Mouse (Mus musculus): ENCODE measurements around the gene BC016579. TPM values are rescaled to one million over a fixed set of nuclear protein-coding genes. Genes with fewer than 3 reads are reported as not detected.

Gene BC016579
- total RNA-seq, 2 experiments from 2014 or later: 0.15 to 0.21 TPM

GRCm38 (mm10) chr16:45653009-45653933 is 597 bp downstream of the BC016579 start:
- intact Hi-C loops (cut with DNase I): no loop called here
- no peak for DNase-seq (ENCODE audit: low spot score in 2 of 2)

- intact Hi-C loops (cut with DNase I): no loop called here
- no peak for DNase-seq (ENCODE audit: low spot score in 2 of 2)
These were observed 2.4 kb downstream of the BC016579 start for GRCm38 (mm10) chr16:45651497-45651896.

GRCm38 (mm10) chr16:45644380-45644779 is 9.5 kb downstream of the BC016579 start:
- DNase-seq (ENCODE audit: low spot score in 2 of 2): no peak
- intact Hi-C loops (cut with DNase I): no loop called here

DNA sequence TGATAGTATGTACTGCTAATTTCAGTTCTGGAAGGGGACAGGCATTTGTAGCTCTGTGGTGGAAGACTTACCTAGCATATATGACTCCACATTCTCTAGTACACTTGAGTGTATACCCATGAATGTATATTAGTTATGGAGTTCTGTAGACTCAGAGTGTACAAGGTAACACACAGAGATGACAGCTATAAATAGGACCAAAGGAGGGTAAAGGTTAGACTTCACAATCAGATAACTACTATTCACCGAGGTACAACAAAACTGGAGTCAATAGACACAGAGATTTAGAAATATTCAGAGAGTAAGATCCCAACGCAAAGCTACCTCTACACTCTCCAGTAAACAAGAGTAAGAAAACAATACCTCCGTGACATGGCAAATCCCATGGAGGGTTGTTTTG is 9.9 kb downstream of the BC016579 start:
- intact Hi-C loops (cut with DNase I): no loop called here
- DNase-seq (ENCODE audit: low spot score in 2 of 2): no peak

- no peak for DNase-seq (ENCODE audit: low spot score in 2 of 2)
- intact Hi-C loops (cut with DNase I): no loop called here
These were observed 12.6 kb downstream of the BC016579 start for GRCm38 (mm10) chr16:45641301-45641700.

- no peak for DNase-seq (ENCODE audit: low spot score in 2 of 2)
- intact Hi-C loops (cut with DNase I): no loop called here
These were observed 13.7 kb downstream of the BC016579 start for GRCm38 (mm10) chr16:45640070-45640762.

DNA sequence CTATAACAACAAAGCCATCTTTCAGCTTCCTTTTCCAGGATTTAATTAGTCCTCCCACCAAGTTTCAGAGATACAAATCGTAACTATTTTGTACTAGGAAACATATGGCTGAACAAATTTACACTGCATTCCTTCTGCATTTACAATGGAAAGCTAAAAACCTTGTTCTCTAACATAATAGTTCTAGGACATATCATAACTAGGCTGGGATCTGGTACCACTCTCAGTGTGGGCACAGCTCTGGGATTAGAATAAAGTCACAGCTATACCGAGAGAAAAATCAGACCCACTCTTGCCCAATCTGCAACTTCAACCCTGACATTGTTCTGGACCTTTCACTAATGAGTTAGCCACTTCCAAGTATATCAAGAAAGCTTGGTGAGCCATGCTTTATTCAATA is 18.0 kb downstream of the BC016579 start:
- peak in 1 of 2 experiments; percentile 5 for DNase-seq (ENCODE audit: low spot score in 2 of 2)
- intact Hi-C loops (cut with DNase I): no loop called here

GRCm38 (mm10) chr16:45632420-45632819 is 21.4 kb downstream of the BC016579 start:
- DNase-seq (ENCODE audit: low spot score in 2 of 2): no peak
- intact Hi-C loops (cut with DNase I): no loop called here

DNA sequence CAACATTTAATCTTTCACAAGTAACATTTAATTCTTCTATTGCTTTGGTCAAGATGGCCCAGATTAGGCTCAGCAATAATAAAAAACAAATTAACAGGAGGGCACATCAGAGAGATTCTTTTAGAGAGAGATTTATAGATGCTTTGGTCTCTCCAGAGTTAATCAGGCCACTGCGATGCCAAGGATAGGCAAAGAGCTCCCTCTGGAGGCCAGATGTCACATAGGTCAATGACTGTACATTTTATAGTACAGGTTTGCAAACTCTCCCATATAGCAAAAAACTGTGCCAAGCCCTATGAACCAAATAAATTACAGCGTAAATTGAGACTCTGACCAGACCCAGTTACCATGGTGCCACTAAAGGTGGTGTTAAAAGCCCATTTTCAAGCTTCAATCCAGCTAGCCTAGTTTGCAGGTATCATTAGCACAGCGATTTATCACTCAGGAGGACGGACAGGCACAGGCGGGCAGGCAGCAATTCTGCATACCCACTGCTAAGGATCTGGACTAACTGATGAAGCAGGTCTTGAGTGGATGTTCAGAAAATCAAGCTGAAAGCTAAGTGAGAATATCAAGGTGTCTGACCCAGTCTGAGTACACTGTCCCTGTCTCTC is 23.4 kb downstream of the BC016579 start:
- intact Hi-C loops (cut with DNase I): loop anchor here (2.0 kb wide), 1 partner anchor 434 kb away; no protein-coding TSS in a partner anchor
- peak; percentile 76 to 80 for DNase-seq (ENCODE audit: low spot score in 2 of 2)

GRCm38 (mm10) chr16:45629497-45630105 is 24.3 kb downstream of the BC016579 start:
- no peak for DNase-seq (ENCODE audit: low spot score in 2 of 2)
- intact Hi-C loops (cut with DNase I): loop anchor here (2.0 kb wide), 1 partner anchor 433 kb away; no protein-coding TSS in a partner anchor

- intact Hi-C loops (cut with DNase I): no loop called here
These were observed 28.5 kb downstream of the BC016579 start for GRCm38 (mm10) chr16:45625342-45625741.

GRCm38 (mm10) chr16:45624791-45625190 is 29.1 kb downstream of the BC016579 start:
- no peak for DNase-seq (ENCODE audit: low spot score in 2 of 2)
- intact Hi-C loops (cut with DNase I): no loop called here

More at GRCm38 (mm10) chr16:45625342-45625741, 28.5 kb downstream of the BC016579 start:
- no peak for DNase-seq (ENCODE audit: low spot score in 2 of 2)

DNA sequence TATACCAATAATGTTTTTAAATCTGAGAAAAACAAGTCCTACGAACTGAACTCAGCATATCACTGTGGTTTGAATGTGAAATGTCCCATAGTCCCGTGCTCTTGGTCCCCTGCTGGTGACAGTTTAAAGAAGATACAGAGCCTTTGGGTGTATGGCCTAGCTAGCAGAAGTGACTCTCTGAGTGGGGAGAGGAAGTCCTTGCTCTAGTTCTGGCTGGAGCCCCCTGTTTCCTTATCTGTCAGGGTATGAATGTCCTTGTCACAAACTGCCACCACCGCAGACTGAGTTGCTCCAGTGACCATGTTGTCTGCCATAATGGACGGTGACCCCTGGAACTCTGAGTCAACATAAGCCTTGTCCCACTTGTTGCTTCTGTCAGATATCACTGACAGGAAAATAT is 30.6 kb downstream of the BC016579 start:
- intact Hi-C loops (cut with DNase I): no loop called here
- no peak for DNase-seq (ENCODE audit: low spot score in 2 of 2)

GRCm38 (mm10) chr16:45619751-45620375 is 34.0 kb downstream of the BC016579 start:
- intact Hi-C loops (cut with DNase I): no loop called here
- DNase-seq (ENCODE audit: low spot score in 2 of 2): no peak

- DNase-seq (ENCODE audit: low spot score in 2 of 2): no peak
- intact Hi-C loops (cut with DNase I): no loop called here
These were observed 37.9 kb downstream of the BC016579 start for GRCm38 (mm10) chr16:45615944-45616343.

DNA sequence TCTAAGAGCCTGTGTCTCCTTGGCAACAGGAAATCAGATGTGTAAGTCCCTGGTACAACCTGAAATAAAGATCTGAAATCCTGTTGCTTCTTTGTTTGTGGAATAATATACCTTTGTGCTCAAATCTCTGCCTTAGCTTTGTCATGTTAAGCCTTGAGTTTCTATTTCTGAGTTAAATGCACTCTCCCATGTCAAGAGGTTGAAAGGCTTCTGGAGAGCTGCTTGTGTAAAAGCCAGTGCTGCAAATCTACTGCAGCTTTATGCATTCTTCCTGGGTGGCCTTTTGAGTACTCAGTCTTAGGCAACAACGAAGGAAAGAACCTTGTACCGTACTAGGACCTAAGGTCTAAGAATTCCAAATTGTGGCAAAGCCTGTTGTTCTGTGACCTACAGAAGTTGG is 40.6 kb downstream of the BC016579 start:
- intact Hi-C loops (cut with DNase I): no loop called here

GRCm38 (mm10) chr16:45610267-45610666 is 43.6 kb downstream of the BC016579 start, which contains the start of gene Gcsam:
Gene Gcsam, plus strand, starts transcription at chr16:45610380.
- DNase-seq (ENCODE audit: low spot score in 2 of 2): no peak
- intact Hi-C loops (cut with DNase I): no loop called here

More for the DNA sequence above, 40.6 kb downstream of the BC016579 start:
- DNase-seq (ENCODE audit: low spot score in 2 of 2): no peak

DNA sequence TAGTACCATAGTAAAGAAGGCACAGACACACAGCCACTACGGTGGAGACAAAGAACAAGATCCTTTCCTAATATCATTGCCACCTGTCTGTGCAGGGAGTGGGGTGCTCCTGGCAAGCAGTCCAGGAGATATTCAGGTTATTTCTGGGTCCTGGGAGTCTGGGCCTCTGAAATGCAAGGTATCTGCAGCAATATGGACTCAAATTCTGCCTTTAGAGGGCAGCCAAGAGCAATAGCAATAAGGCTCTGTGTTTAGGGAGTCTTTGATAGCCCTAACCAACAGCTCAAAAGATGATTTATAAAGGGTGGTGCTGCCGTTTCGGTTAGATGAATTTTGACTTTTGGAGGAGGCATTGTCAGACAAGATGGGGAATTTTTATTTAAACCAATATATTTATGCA is 44.6 kb downstream of the BC016579 start:
- DNase-seq (ENCODE audit: low spot score in 2 of 2): peak; percentile 35 to 53
- intact Hi-C loops (cut with DNase I): loop anchor here (5.0 kb wide), 2 partner anchors 202 to 412 kb away; partner anchors contain the start of gene Cd200

DNA sequence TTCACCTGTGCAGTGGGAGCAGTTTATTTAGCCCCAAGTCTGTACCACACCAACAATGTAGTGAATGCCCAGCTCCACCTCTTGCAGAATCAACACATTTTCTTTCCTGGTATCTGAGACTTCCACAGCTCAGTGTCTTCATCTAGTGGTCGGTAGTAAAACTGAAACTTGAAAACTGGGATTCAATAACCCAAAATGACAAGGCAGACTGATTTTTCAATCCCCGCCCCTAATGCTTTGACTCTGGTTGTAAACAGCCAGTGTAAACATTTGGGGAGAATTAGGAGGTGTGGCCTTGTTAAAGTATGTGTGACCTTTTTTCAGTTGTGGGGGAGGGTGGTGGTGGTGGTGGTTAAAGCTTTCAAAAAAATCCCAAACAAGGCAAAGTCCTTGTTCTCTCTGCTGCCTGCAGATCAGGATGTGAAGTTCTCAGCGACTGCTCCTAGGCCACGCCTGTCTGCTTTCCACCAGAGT is 45.4 kb downstream of the BC016579 start:
- DNase-seq (ENCODE audit: low spot score in 2 of 2): peak; percentile 15 to 60
- intact Hi-C loops (cut with DNase I): loop anchor here (5.0 kb wide), 2 partner anchors 201 to 411 kb away; partner anchors contain the start of gene Cd200

Data from left cerebral cortex, postnatal 14 days (tissue).